Mouse (Mus musculus): ENCODE measurements around the gene Gm5269. TPM values are rescaled to one million over a fixed set of nuclear protein-coding genes. Genes with fewer than 3 reads are reported as not detected.

Gene Gm5269
- total RNA-seq, 1 experiment from 2014 or later: not detected

DNA sequence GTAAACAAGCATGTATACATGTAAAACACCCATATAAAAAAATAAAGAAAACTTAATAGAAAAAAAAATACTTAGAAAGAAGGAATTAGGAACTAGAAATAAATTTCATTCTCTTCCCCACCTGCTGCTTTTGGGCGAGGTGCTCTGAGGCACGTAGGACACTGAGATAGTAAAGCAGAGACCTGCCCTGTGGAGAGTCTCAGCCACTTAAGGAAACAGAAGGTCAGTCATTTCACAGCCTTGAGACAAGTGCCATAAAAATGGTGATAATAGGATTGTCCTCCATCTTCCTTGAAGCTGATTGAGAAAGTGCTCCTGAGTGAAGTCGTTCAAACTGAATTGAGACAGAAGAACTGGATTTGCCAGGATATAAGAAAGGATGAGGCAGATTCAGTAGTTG, 12.6 kb downstream of the Gm5269 start:
- no peak for DNase-seq

DNA sequence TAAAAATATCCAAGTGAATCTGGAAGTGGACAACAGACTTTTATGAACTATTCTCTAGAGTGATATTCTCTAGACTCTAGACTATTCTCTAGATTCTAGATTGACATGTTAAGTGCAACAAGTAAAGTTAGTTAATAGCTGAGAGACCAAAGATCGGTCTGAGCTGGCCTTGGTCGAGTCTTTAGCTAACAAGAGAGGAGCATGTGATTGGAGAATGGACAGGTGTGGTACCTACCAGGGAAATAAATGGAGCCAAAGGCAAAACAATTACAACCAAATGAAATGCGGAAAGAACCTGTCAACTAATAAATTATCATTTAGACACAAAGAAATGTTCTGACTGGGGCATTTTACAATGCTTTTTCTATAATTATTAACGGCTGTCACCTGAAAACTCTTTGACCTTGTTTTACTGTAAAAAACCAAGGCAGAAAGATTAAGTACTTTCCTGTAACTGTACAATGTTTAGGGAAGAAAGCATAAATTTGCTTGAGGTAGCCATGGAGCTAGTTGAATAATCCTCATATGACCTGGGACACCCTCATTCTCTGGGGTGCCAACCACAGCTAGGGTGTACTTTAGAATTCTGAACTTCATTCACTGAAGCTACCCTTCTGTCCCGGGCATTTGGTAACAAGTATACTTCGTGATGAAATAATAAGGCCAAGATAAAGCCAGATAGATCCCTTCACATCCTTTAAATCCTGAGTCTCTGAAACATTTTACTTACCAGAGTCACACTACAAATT, 13.4 kb downstream of the Gm5269 start:
- DNase-seq: no peak

- no peak for DNase-seq
Observed at GRCm38 (mm10) chr1:45875640-45876039, 14.4 kb downstream of the Gm5269 start.

DNA sequence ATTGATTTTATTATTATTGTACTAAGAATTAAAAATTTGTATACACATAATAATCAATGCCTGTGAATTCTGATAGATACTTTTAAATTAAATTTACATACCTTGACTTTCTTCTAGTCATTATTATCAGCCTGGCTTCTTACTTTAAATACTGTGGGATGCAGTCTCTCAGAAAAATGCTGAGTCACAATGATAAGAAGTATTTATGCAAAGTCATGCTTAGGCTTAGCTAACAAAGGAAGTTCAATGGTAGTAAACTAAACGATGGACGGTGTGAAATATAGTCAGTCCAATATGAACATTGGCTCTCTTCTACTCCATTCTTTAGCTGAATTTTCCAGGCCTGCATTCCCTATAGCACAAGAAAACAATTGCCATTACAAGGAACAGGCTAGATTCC, 16.8 kb downstream of the Gm5269 start:
- no peak for DNase-seq

DNA sequence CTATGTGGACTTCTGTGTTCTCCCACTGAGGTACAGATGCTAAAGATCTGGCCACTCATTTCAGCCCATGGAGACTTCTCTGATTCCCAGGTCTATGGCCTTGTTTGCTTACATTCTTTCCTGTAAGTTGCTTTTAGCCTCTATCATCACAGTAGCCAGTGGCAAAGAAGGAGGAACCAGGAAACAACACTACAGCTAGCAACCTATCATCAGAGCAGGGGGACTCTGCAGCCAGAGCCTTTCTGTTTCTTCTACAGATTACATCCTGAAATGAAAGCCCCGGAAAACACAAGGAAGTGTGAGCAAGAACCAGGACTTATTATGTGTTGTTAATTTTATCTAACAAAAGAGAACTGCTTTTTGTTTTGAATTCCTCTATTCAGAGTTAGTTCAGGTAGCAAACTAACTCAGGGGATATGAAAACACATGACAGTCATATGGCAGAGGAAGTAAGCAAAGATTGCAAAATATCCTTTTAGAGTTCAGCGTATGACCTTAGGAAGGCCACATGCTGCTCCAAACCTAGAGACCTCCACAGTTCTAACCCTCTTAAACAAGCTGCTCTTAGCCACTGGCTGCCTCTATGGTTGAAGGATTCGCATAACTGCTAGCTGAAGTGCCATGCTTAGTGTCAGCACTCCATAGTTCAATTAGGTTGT, 21.5 kb downstream of the Gm5269 start:
- DNase-seq: no peak

GRCm38 (mm10) chr1:45868050-45868449, 22.0 kb downstream of the Gm5269 start:
- no peak for DNase-seq

DNA sequence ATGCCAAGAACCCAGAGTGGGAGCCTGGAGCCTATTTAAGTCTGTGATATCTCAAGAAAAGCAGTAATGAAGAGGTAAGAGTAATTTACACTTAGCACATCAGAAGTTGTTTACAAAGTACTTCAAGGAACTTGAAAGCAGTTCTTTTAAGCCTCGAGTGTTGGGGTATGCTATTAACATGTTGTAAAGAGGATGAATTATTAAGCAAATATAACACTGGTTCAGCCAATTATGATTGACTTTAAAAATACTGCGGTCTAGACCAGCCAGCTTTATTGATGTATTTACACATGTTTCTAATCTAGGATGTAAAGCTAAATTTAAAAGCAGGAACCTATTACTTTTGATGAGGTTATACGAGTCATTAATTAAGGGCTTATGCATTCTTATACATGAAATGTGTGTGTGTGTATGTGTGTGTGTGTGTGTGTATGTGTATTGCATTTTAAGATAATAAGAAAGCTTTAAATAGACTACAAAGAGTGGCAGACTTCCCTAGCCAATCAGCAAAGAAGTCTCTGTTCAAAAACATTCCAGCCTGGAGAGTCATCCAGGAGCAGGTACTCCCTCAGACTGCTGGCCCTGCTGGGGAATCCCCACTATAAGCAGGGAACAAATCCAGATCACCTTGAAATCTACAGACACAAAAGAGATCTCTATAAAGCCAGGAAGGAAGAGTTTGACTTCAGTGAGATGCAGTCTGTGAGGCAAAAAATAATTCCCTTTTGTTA, 23.6 kb downstream of the Gm5269 start:
- DNase-seq: no peak

DNA sequence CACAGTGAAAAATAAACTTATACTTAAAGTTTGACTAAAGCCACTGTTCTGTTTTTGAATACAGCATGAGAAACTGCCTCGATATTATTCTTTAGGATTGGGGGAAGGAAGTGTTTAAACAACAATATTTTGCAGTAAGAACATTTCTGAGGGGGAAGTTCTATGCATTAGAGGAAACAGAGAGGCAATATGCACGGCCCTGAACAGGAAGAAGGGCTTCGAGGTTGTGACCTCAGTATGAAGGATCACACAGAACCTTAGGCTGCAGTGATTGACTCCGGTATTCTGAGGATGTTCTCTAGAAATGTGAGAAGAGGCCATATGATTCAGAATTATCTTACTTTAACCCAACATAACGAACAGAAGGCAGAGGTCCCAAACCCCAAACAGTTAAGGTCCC, 24.3 kb downstream of the Gm5269 start:
- DNase-seq: no peak

DNA sequence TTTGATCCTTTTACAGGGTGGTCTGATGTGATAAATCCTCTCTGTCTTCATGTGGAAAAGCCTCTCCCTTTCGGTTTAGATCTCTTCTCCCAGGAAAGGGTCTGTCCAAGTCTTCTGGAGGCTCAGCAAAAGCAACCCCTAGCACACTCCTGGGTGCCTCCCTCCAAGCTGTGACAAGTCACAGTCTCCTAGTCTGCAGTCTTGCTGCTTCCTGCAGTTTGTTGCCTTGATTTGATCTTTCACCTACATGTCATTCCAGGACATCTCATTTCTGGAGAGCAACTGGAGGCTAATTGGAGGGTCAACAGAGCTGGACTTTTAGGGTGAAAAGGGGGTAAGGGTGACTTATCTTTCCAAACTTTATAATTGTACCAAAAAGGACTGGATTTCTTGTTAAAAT, 24.8 kb downstream of the Gm5269 start:
- DNase-seq: peak; percentile 11

- DNase-seq: peak; percentile 39
Observed at GRCm38 (mm10) chr1:45864564-45865014, 25.5 kb downstream of the Gm5269 start.

GRCm38 (mm10) chr1:45863641-45864040, 26.4 kb downstream of the Gm5269 start:
- DNase-seq: no peak

DNA sequence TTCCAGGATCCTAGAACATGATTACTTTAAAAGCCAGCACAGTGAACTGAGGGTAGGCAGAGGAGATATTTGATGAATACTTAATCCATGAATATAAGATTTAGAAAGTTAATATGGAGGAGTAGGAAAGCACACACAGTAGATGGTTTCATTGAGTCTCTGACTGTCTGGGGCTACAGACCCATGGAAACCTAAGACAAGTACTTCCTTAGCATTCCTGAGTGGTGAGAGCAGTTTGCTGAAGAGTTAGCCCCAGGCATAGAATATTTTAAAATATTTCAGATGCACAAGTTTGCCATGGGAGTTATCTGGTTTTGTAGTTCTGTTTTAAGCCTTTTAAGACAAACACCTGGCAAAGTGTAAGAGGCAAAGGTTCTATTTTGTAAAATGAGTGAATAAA, 28.9 kb downstream of the Gm5269 start:
- DNase-seq: no peak

- DNase-seq: no peak
Observed at GRCm38 (mm10) chr1:45860349-45860748, 29.7 kb downstream of the Gm5269 start.

- DNase-seq: no peak
Observed at GRCm38 (mm10) chr1:45858038-45858437, 32.0 kb downstream of the Gm5269 start.

DNA sequence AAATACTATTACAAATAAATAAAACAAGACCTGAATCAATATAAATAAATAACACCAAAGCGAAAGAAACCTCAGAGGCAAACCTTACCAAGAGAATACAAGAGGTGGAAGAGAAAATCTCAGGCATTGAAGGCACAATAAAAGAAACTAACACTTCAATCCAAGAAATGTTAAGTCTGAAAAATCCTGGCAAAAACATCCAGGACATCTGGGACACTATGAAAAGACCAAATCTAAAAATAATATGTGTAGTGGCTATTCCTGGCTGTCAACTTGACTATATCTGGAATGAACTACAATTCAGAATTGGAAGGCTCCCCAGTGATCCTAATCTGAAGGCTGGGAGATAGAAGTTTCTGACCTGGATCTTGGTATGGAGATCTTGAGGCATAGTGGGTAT, 44.6 kb downstream of the Gm5269 start:
- DNase-seq: no peak

Other genes starting within 250 kb of the Gm5269 start
- gene Wdr75, start 95.1 kb downstream of the Gm5269 start, total RNA-seq (2021): 44.4 and 48.6 TPM in 2 replicates
- gene Slc40a1, start 36.2 kb upstream of the Gm5269 start, total RNA-seq (2021): 17.8 and 32.3 TPM in 2 replicates
- gene Dnah7b, start 176.0 kb upstream of the Gm5269 start, total RNA-seq (2021): 2.3 TPM in 2 replicates